Mouse (Mus musculus): ENCODE measurements around the gene Gm2000. TPM values are rescaled to one million over a fixed set of nuclear protein-coding genes. Genes with fewer than 3 reads are reported as not detected.
"Not testable (repeated sequence)": the region's sequence is repeated elsewhere in the genome, so short reads cannot be mapped to it uniquely, and the experiment has no call there.

Gene Gm2000
- polyA plus RNA-seq (2012; ENCODE audit: insufficient read depth, insufficient read length, missing spikeins), result 882 and 957 TPM in 2 replicates

DNA sequence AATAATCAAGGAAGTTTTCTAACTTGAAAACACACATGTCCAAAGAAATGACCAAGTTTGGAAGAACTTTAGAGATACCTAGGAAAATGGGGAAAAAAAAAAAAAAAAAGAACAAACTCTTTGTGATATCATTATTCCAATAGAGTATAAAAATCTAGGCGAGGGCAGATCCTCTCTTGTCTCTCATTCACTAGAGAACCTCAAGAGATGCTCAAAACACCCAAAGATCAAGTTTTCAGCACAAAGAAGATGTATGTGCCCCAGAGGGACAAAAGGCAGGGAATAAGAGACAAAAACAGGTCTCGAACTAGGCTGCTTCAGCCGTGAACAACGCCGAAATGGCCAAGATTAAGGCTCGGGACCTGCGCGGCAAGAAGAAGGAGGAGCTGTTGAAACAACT, at the start of gene Gm2000:
Gene Gm2000, plus strand, starts transcription at position 301 of the 400 bp plus-strand sequence.
- H3K4me3 ChIP-seq (ENCODE audit: insufficient read depth, low read depth, low read length), result no peak within 1 kb of the TSS
- no peaks in the 10 kb centered on the region for H3K4me1 ChIP-seq (ENCODE audit: control insufficient read depth, insufficient read depth, insufficient read length, low read length)
- no peak within 1 kb of the TSS for H3K27ac ChIP-seq (replicated peaks; ENCODE audit: low read depth, low read length)

GRCm38 (mm10) chr1:156323126-156323525, 42.7 kb upstream of the Gm2000 start:
- H3K27ac ChIP-seq (replicated peaks; ENCODE audit: low read depth, low read length), result no peak overlapping the region
- no peak overlapping the region for H3K4me3 ChIP-seq (ENCODE audit: insufficient read depth, low read depth, low read length)
- no peaks in the 10 kb centered on the region for H3K4me1 ChIP-seq (ENCODE audit: control insufficient read depth, insufficient read depth, insufficient read length, low read length)

DNA sequence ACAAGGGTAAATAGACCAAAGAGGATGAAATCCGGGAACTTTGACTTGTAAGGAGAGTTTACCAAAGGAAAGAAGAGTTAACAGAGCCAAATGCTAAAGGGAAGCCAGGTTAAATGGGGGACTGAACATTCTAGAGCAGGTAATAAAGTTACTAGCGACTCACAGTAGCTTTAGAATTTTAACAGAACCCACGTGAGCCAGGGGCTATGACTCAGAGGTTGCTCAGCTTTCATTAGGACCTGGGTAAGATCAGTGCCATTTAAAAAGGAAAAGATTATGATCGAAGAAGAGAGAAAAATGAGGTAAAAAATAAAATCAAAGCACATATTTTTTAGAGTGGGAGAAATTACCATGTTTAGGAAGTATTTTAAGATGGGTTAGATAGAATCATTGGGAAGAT, 25.0 kb upstream of the Gm2000 start:
- Histone ChIP-seq H3K27ac (replicated peaks; ENCODE audit: low read depth, low read length) (no peak overlapping the region), H3K4me1 (ENCODE audit: control insufficient read depth, insufficient read depth, insufficient read length, low read length) (no peaks in the 10 kb centered on the region), H3K4me3 (ENCODE audit: insufficient read depth, low read depth, low read length) (no peak overlapping the region)

GRCm38 (mm10) chr1:156344433-156344832, 21.4 kb upstream of the Gm2000 start:
- Histone ChIP-seq H3K4me1 (ENCODE audit: control insufficient read depth, insufficient read depth, insufficient read length, low read length) (no peaks in the 10 kb centered on the region), H3K27ac (replicated peaks; ENCODE audit: low read depth, low read length) (no peak overlapping the region), H3K4me3 (ENCODE audit: insufficient read depth, low read depth, low read length) (no peak overlapping the region)

GRCm38 (mm10) chr1:156345633-156346032, 20.2 kb upstream of the Gm2000 start:
- no peak overlapping the region for H3K4me3 ChIP-seq (ENCODE audit: insufficient read depth, low read depth, low read length)
- no peaks in the 10 kb centered on the region for H3K4me1 ChIP-seq (ENCODE audit: control insufficient read depth, insufficient read depth, insufficient read length, low read length)
- no peak overlapping the region for H3K27ac ChIP-seq (replicated peaks; ENCODE audit: low read depth, low read length)

- no peaks in the 10 kb centered on the region for H3K4me1 ChIP-seq (ENCODE audit: control insufficient read depth, insufficient read depth, insufficient read length, low read length)
- no peak overlapping the region for H3K27ac ChIP-seq (replicated peaks; ENCODE audit: low read depth, low read length)
- H3K4me3 ChIP-seq (ENCODE audit: insufficient read depth, low read depth, low read length), result no peak overlapping the region
These were observed 16.8 kb upstream of the Gm2000 start for GRCm38 (mm10) chr1:156349031-156349430.

DNA sequence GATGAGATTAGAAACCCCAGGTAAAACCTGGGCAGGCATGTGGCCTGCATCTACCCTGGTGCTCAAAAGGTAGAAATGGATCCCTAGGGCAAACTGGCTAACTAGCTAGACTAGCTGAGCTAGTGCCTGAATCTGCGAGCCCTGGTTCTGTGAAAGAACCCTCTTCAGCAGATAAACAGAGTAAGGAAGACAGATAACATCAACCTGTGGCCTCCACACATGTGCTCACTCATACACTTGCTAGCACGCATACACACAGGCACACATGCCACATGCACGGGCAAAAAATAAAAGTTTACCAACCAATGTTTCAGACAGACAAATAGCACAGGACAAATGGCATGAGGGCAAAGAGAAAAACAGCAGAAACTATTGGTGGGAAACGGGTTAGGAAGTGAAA, 15.4 kb upstream of the Gm2000 start:
- Histone ChIP-seq H3K27ac (replicated peaks; ENCODE audit: low read depth, low read length) (no peak overlapping the region), H3K4me1 (ENCODE audit: control insufficient read depth, insufficient read depth, insufficient read length, low read length) (no peaks in the 10 kb centered on the region), H3K4me3 (ENCODE audit: insufficient read depth, low read depth, low read length) (no peak overlapping the region)

DNA sequence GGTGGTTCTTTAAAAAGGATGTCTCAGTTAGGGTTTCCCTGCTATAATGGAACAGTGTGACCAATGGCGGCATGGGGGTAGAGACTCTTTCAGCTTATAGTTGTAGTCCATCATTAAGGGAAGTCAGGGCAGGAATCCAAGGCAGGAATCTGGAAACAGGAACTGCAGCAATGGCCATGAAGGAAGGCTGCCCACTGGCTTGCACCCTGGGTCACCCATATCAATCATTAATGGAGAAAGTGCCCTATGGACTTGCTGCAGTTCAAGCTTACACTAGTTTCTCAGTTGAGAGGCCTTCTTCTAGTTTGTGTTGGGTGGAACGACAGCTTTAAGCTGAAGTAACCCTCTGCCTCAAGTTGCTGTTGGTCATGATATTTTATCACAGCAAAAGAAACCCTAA, 13.4 kb upstream of the Gm2000 start:
- H3K4me1 ChIP-seq (ENCODE audit: control insufficient read depth, insufficient read depth, insufficient read length, low read length), result no peaks in the 10 kb centered on the region
- no peak overlapping the region for H3K27ac ChIP-seq (replicated peaks; ENCODE audit: low read depth, low read length)
- no peak overlapping the region for H3K4me3 ChIP-seq (ENCODE audit: insufficient read depth, low read depth, low read length)

DNA sequence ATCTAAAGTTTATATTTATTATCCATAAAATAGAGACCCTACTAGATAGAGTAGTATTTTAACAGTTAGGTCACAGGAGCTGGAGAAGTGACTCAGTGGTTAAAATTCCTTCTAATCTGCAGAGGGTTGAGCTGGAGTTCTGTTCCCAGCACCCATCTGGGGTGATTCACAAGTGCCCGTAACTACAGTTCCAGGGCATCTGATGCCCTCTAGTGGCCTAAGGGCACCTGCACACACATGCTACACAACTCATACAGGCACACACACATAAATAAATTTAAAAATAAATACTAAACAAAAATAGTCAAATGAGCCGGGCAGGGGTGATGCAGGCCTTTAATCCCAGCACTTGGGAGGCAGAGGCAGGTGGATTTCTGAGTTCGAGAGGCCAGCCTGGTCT, 15.4 kb downstream of the Gm2000 start:
- Histone ChIP-seq H3K27ac (replicated peaks; ENCODE audit: low read depth, low read length) (no peak overlapping the region), H3K4me3 (ENCODE audit: insufficient read depth, low read depth, low read length) (no peak overlapping the region), H3K4me1 (ENCODE audit: control insufficient read depth, insufficient read depth, insufficient read length, low read length) (no peaks in the 10 kb centered on the region)

- H3K27ac ChIP-seq (replicated peaks; ENCODE audit: low read depth, low read length), result no peak overlapping the region
- no peak overlapping the region for H3K4me3 ChIP-seq (ENCODE audit: insufficient read depth, low read depth, low read length)
- H3K4me1 ChIP-seq (ENCODE audit: control insufficient read depth, insufficient read depth, insufficient read length, low read length), result no peaks in the 10 kb centered on the region
These were observed 20.4 kb downstream of the Gm2000 start for GRCm38 (mm10) chr1:156386232-156386631.

DNA sequence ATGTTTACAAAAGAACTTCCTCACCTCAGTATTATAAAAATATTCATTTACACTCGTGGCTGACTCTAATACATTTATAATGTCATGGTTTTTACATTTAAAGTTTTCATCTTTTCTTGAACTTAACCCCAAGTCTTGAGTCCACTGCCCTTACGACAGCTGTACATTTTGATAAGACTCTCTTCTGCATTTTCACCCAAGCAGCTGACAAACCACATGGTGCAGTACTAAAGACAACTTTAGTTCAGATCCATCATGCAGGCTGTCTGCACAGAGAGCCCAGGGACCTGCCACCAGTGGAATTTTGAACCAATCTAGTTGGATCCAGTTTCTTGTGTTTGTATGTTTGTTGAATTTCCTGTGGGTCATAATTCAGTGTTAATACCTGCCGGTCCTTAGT, 21.0 kb downstream of the Gm2000 start:
- Histone ChIP-seq H3K4me1 (ENCODE audit: control insufficient read depth, insufficient read depth, insufficient read length, low read length) (no peaks in the 10 kb centered on the region), H3K27ac (replicated peaks; ENCODE audit: low read depth, low read length) (no peak overlapping the region), H3K4me3 (ENCODE audit: insufficient read depth, low read depth, low read length) (no peak overlapping the region)

GRCm38 (mm10) chr1:156393148-156393547, 27.3 kb downstream of the Gm2000 start:
- H3K4me1 ChIP-seq (ENCODE audit: control insufficient read depth, insufficient read depth, insufficient read length, low read length), result no peaks in the 10 kb centered on the region
- H3K4me3 ChIP-seq (ENCODE audit: insufficient read depth, low read depth, low read length), result no peak overlapping the region
- no peak overlapping the region for H3K27ac ChIP-seq (replicated peaks; ENCODE audit: low read depth, low read length)

DNA sequence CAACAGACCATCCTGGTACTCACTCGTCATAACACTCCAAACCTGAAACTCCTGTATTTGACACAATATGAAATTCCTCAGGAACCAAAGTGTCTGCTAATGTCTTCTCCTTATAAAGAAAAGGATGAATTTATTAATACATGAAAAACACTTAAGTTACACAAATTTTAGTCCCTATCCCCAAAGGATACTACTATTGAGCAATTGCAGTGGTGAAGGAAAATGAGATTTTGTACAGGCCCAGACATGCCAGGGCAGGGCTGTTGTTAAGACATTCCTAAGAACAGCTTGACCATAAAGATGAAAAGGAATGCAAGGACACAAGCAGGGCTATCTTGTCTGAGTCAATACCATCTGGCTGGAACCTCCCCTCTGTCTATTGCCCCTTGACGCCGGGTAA, 34.3 kb downstream of the Gm2000 start:
- H3K4me3 ChIP-seq (ENCODE audit: insufficient read depth, low read depth, low read length); H3K27ac ChIP-seq (replicated peaks; ENCODE audit: low read depth, low read length); H3K4me1 ChIP-seq (ENCODE audit: control insufficient read depth, insufficient read depth, insufficient read length, low read length): not testable (repeated sequence)

DNA sequence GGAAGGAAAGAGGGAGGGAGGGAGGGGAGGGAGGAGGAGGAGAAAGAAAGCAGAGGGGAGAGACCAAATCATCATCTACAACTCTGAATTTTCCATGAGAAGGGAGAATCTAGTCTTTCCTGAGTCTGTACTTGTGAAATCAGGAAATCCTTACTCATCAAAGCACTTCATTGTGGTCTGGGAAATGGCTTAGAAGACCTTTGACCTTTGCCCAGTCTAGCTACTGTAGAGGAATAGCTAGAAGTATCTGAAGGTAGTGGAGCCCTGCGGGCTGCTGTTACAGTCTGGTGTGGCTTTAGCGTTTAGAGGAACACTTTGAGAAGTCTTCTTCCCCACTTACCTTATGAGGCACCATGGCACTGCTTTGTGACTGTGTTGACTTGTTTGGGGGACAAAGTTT, 36.7 kb downstream of the Gm2000 start:
- no peak overlapping the region for H3K27ac ChIP-seq (replicated peaks; ENCODE audit: low read depth, low read length)
- no peak overlapping the region for H3K4me3 ChIP-seq (ENCODE audit: insufficient read depth, low read depth, low read length)

GRCm38 (mm10) chr1:156403251-156403650, 37.4 kb downstream of the Gm2000 start:
- no peaks in the 10 kb centered on the region for H3K4me1 ChIP-seq (ENCODE audit: control insufficient read depth, insufficient read depth, insufficient read length, low read length)
- no peak overlapping the region for H3K27ac ChIP-seq (replicated peaks; ENCODE audit: low read depth, low read length)
- no peak overlapping the region for H3K4me3 ChIP-seq (ENCODE audit: insufficient read depth, low read depth, low read length)

More for the DNA sequence above, 36.7 kb downstream of the Gm2000 start:
- no peaks in the 10 kb centered on the region for H3K4me1 ChIP-seq (ENCODE audit: control insufficient read depth, insufficient read depth, insufficient read length, low read length)

DNA sequence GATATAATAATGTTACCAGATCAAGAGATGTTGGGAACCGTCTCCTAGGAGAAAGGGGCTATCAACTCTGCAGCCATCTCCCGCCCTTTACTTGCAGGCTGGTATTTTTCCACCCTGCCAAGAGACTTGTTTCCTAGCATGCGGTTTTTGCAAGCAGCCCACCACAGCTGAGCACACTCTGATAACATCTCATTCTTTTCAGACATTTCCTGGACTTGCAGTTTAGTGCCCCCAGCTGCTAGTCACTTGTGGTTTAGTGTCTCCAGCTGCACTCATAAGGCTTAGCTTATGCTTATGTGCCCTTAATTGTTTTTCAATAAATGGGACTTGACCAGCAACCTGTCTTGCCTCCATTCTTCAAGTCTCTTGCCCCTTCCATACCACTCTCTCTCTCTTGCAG, 42.2 kb downstream of the Gm2000 start:
- no peak overlapping the region for H3K4me3 ChIP-seq (ENCODE audit: insufficient read depth, low read depth, low read length)
- H3K4me1 ChIP-seq (ENCODE audit: control insufficient read depth, insufficient read depth, insufficient read length, low read length), result no peaks in the 10 kb centered on the region
- H3K27ac ChIP-seq (replicated peaks; ENCODE audit: low read depth, low read length), result no peak overlapping the region

DNA sequence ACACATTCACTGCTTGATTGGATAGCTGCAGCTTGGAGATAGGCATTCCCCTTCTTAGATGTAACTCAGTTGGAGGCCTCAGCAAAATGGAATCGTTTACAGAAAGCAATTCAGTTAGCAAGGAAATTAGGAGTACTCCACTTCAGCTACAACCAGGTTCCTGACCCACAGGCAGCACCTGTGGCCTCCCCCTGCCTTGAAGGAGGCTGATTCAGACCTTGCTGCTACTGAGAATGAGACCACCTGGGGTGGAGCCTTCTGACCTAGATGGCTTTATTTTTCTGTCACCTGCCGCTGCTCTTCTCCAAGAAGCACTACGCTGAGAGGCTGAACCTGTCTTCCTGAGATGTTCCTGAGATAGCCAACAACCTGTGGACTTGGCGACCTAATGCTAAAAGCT, 42.7 kb downstream of the Gm2000 start:
- no peak overlapping the region for H3K27ac ChIP-seq (replicated peaks; ENCODE audit: low read depth, low read length)
- no peak overlapping the region for H3K4me3 ChIP-seq (ENCODE audit: insufficient read depth, low read depth, low read length)
- no peaks in the 10 kb centered on the region for H3K4me1 ChIP-seq (ENCODE audit: control insufficient read depth, insufficient read depth, insufficient read length, low read length)

Data from brown adipose tissue, adult 24 weeks (tissue).